Mouse (Mus musculus) gastrocnemius, postnatal 14 days (tissue): ENCODE results near the gene Rnf135. TPM values are rescaled to one million over a fixed set of nuclear protein-coding genes. Genes with fewer than 3 reads are reported as not detected.
A peak's percentile ranks its signal among the peaks of the same experiment; 100 is the strongest.
"Not testable (repeated sequence)": the region's sequence is repeated elsewhere in the genome, so short reads cannot be mapped to it uniquely, and the experiment has no call there.

Experiments
- DNase-seq: peaks from one replicate; pipeline ENCODE4 v3.0.0; 2021; ENCODE audit warnings: mixed read lengths
- intact Hi-C: fragments of 180-260 bp; cut with DNase I; formaldehyde crosslinking; loops from one replicate; pipeline ENCODE4 v1.15.1; 2025; ENCODE audit warnings: low total_unique reads
- total RNA-seq, 2 experiments: library from RNA; stranded (reverse); gene quantifications; 2 replicates each; pipeline ENCODE4 v1.2.3; 2021

The Rnf135 gene
- total RNA-seq, 2 experiments from 2014 or later = 3.6 to 3.7 TPM

DNA sequence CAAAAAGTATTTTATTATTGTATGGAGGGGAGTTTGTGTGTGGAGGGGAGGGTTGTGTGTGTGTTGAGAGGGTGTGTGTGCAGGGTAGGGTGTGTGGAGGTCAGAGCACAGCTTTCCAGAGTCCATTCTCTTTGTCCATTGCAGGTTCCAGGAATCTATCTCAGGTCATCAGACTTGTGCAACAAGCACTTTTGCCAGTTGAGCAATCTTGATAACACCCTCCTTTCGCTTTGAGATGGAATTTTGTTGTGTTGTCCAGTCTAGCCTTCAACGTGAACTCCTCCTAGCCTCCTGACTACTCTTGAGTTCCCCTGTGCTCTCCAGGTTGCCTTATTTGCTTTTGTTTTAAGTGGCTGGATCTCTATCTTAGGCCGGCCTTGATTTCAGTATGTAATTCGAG is 6.6 kb downstream of the Rnf135 start:
- no peak for DNase-seq
- intact Hi-C loops = no loop called here

DNA sequence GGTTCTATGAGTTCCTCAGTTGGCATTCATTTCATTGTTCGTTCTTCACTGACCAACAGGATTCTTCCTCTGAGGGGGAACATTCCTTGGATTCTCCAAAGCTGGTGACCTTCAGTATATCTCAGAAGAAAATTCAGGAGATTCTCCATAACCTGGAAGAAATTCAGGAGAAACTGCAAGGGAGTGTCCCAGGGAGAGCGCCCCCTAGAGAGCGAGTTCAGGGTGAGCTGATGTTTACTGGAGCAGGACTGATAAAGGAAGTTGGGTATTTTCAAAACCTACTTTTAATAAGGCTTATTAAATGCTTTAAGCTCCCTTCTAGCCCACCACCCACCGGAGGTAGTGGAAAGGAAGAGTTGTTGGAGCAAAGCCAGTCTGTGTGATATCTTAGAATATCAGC is 10.2 kb downstream of the Rnf135 start:
- intact Hi-C loops = no loop called here

DNA sequence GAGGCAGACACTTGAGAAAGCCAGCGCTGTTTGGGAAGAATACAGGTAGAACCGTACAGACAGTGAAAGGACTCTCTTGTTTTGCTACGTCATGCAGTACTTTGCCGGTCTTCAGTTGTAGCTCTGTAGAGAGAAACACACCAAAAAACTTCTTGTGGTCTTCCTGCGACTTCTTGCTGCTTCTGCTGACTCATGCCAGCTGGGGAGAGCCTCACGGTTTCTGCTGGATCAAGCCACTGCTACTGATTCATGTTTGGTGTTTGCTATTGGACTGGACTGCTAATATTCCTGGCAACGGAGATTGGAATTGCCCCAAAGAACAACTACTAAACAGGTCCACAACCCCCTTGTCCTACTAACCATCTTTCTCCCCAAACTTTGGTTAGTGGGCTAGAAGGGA is 12.7 kb downstream of the Rnf135 start:
- intact Hi-C loops = no loop called here
- no peak for DNase-seq

More for the DNA sequence above, 10.2 kb downstream of the Rnf135 start:
- DNase-seq = no peak

DNA sequence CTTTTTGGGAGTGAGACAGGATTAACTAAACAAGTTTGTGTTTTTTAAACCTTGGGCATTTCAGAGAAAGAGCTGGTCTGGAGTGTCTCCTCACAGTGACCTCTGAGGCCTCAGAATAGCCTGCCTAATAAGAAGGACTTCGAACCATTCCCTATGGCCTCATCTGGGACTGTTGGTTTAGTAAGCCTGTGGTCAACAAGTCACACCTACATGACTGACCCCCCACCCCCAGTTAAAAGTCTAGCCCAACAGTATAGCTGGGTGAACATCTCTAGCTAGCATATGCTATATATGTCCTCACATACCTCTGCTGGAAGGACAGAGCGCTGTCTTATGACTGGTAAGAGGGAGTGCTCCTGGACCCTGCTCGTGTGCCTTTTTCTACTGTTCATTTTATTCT is 15.7 kb downstream of the Rnf135 start:
- intact Hi-C loops = no loop called here
- no peak for DNase-seq

DNA sequence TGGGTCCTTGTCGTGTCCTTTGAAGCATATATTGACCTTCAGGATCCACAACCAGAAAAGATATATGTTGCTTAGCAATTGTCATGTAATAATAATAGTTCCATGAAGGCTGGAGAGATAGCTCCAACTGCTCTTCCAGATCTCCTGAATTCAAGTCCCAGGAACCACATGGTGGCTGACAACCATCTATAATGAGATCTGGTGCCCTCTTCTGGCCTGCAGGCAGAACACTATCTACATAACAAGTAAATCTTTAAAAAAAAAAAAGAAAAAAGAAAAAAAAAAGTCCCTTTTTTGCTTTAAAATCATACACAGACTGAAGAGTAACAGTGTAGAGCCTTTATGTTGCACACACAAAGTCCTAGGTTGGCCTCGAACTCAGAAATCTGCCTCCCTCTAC is 16.1 kb downstream of the Rnf135 start:
- no peak for DNase-seq
- intact Hi-C loops = no loop called here

DNA sequence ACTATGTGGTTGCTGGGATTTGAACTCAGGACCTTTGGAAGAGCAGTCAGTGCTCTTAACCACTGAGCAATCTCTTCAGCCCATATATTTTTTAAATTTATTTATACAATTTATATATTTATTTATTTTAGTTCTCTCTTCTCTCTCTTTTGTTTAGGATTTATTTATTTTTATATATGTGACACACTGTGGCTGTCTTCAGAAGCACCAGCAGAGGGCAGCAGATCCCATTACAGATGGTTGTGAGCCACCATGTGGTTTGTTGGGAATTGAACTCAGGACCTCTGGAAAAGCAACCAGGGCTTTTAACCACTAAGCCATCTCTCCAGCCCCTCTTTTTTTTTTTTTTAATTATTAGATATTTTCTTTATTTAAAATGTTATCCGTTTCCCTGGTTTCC is 16.7 kb downstream of the Rnf135 start:
- intact Hi-C loops = no loop called here
- no peak for DNase-seq

DNA sequence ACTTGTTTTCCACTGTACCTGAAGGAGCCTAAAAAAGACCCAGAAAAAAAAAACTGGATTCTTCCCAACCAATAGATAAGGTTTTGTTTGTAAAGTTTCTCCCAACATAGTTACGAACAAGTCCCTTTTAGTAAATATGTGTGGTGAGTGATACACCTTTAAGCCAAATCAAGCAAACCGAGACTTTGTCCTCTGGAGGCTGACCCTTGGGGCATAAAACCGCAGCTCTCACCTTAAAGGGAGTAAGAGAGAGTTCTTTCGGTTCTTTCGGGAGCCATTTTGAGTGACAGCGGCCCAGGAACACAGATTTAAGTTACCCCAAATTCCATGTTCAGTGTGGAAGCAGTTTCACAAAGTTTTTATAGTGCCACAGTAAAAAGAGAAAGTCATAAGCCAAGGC is 18.6 kb downstream of the Rnf135 start:
- intact Hi-C loops = no loop called here
- DNase-seq = no peak

DNA sequence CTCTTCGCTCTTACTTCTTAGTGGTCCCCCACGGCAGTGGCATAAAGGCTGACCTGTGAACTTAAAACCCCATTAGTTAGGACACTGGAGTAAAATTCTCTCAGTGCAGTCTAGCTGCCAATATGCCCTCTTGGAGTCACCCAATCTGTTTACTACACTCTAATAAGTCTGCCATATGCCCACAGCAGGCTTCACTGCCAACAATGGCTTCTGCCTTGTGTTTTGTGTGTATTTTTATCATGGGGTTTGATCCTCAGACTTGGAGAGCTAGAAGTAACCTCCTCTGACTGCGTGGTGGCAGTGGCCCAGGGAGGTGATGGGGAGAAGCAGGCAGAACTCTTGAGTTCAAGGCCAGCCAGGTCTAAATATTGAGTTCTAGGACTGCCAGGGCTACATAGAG is 20.4 kb downstream of the Rnf135 start:
- intact Hi-C loops = no loop called here
- DNase-seq = no peak

DNA sequence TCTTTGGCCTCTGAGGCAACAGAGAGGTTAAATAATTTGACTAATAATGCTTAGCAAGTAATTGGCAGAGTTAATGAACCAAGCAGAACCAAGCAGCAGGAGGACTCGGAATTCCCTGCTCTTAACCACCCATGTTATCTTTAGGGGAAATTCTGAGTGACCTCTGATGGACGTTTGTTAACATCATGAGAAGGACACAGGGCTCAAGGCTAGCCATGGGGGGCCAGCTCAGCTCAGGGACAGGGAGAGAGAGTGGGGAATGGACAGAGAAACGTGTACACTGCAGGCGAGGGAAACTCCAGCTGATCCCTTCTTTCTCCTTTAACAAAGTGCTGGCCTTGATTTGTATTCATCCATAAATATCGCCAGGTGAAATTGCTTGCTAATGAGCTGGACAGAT is 21.3 kb downstream of the Rnf135 start:
- no peak for DNase-seq
- intact Hi-C loops = no loop called here

DNA sequence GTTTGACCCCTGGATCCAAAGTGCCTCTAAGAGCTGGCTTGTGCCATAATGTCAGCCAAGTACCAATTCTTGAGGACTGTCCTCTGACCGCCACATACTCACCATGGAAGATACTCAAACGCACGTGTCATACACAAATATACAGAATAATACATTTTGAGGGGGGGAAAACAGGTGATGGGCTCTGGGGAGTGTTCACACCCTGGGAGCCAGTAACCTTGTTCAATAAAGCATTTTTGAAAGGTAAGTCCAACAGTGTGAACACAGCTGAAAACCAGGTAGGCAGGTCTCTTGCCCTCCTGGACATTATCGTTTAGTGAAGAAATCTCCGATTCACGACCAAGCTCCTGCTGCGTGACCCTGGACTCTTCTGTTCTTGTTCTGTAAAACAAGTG is 24.8 kb downstream of the Rnf135 start:
- no peak for DNase-seq
- intact Hi-C loops = no loop called here

DNA sequence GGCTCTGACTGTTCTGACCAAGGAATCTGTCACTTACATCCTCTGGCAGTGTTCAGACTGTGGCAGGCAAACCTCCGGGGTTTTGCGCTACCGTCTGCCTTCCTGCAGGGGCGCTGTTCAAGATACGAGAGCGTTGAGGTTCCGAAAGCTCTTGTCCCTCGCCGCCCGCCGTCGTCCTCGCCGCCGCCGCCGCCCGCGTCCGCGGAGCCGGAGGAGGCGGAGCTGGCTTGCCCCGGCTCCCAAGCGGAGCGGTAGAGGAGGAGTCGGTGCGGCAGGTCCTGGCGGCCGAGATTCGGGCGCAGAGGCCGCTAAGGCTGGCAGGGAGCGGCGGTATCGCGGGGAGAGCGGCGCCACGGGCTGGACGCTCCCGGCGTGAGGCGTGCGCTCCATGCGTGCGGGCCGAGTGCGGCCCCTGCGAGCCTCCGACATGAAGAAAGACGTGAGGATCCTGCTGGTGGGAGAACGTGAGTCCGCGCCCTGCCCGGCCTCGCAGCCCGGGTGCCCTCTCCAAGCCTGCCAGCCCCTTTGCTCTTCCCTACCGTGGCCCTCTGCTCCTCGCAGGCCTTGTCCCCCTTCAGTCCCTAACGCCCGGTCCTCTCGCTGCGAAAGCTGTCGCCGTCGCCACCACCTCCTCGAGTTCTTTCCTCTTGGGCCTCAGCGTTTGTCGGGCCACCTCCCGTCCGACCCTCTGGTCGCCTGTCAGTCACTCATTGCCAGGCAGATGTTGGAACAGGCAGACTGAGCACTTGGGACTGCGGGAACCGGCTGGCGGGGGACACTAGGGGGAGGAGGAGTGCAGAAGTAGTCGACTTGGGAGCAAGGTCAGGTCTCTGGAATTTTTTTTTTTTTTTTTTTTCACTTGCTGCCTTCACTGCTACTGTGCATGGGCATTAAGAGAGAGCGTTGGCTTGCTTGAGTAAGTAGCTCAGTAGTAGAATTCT is 25.5 kb downstream of the Rnf135 start, which contains the start of gene Rhot1:
TSS of gene Rhot1 (plus strand) at position 160 of the 941 bp plus-strand sequence.
- DNase-seq = peak; percentile 97
- intact Hi-C loops = no loop called here

DNA sequence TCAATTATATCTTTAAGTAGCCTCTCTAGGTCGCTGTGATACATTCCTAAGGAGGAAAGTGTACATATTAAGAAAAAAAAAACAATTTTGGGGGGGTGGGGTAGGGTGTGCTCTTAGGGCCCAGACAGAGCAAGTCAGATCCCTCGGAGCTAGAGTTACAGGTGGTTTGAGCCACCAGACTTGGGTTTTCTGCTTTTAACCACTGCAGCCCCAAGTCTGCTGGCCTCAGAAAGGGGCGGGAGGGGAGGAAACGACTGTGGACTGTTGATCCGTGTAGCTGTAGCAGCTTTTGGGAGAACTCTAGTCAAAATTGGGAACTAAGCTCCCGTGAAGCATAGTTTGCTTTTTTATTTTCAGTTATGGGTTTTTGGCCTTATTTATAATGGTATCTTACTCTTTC is 26.7 kb downstream of the Rnf135 start:
- DNase-seq = no peak
- intact Hi-C loops = no loop called here

DNA sequence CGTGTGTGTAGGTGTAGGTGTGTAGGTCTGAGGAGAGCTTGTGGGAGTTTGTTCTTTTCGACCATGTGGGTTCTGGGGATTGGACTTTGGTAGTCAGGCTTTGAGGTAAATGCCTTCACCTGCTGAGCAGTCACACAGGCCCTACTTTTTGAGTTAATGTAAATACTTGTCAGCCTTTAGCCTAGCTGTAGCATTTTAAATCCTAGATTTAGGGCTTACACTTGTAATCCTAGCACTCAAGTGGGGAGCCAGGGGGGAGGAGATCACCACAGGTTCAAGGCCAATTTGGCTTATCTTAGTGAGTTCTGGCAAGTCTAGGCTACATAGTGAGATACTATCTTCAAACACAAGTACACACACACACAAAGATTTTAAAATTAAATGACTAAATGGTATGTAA is 28.6 kb downstream of the Rnf135 start:
- DNase-seq = no peak
- intact Hi-C loops = no loop called here

DNA sequence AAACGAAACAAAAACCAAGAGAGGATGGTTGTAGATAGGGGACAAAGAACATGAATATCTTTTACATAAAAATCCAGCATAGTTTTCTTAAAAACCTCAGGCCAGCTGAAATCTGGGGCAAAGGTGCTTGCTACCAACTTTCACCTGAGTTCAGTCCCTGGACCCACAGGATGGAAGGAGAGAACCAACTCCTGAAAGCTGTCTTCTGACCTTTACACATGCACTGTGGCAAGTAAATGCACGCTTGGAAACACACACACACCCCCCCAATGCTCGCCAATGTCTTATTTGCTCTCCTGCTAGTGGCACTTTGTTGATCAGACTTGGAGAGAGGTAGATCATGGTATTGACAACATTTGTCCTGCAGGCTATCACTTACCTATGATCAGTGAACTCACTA is 31.6 kb downstream of the Rnf135 start:
- intact Hi-C loops = no loop called here
- DNase-seq = no peak

DNA sequence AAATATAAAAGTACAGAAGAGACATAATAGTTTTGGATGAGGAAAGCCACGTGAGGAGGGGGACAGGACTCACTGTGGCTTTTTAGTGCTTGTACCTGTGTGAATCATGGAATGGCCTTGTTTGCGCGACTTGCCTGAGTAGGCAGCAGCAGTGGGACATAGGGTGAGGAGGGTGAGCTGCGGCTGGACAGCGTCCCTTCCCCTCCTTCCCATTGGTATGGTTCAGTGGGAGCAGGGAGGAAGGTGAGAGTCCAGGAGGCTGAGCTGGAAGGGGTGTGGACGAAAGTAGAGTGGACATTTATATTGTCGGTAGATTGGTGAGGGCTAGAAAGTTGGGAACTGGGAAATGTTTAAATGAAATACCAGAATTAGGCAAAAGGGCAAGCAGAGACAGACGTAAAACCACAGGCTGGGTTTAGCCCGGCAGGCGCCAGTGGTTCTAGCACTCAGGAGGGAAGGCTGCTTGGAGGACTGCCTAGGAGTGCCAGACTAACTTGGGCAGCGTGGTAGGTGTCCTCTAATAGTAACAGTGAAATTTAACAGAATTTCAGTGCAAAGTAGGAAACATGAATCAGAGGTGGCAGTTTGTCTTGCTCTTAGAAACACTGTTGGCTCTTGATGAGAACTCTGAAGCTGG is 35.1 kb downstream of the Rnf135 start:
- DNase-seq = no peak
- intact Hi-C loops = no loop called here

DNA sequence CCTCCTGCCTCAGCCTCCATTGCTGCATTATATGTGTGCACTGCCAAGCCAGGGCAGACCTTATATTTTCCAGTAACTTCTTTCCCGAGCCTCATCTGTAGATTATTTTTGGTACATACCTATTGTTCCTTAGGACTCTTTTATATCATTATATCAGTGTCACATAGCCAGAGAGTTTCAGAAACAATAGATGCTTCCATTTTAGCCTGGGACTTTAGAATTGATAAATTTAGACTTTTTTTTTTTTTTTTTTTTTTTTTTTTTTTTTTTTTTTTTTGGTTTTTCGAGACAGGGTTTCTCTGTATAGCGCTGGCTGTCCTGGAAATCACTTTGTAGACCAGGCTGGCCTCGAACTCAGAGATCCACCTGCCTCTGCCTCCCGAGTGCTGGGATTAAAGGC is 46.4 kb downstream of the Rnf135 start:
- intact Hi-C loops = not testable (repeated sequence)

DNA sequence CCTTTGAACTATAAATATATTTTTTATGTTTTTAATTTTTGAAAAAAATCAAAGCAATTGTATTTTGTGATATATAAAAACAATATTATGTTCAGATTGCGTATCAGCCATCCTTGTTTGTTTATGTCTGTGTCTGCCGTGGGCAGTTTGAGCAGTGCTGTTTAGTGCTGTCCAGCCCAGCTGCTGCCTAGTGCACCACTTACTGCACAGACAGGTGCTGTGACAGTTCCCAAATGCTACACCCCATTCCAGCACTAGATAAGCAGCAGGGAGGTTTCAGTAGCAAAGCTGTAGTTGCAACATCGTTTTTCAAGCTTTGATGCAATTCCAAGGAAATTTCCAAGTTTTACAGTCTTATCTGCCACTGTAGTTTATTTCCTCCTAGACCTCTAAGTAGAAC is 53.6 kb downstream of the Rnf135 start:
- no peak for DNase-seq
- intact Hi-C loops = no loop called here

More for the DNA sequence above, 46.4 kb downstream of the Rnf135 start:
- not testable (repeated sequence) for DNase-seq

DNA sequence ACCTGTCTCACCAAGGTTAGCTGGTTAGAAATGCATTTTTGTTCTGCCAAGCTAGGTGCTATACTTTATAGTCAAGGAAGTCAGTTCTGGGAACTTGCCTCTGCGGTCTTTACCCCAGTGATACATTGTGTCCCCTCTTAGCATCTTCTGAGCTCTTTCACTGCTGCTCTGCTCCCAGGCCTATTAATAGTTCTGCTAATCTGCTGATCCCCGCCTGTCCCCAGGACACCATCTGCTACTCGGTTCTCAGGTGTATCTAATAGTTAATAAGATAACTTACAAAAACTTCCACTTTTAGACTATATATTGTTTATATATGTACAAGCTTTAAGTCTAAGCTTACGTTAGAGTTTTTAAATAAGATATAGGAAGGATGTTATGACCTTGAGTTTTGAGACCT is 54.7 kb downstream of the Rnf135 start:
- intact Hi-C loops = no loop called here
- no peak for DNase-seq

DNA sequence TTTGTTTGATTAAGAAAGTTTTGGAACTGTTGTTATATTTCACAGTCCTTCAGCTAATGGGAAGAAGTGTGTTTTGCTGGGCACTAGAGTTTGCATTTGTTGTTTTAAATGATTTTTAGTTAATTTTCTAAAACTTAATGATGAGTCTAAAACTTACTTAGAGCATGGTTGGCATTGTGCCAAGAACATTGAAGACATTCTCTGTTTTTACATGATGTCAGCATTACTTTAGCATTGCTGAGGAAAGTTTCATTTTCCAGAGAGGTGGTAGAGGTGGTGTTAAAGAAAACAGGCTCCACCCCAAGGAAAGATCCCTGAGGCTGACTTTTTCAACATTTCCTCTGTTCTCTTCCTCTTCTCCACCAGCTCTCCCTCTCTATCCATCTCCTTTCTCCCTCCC is 63.4 kb downstream of the Rnf135 start:
- intact Hi-C loops = no loop called here
- no peak for DNase-seq

DNA sequence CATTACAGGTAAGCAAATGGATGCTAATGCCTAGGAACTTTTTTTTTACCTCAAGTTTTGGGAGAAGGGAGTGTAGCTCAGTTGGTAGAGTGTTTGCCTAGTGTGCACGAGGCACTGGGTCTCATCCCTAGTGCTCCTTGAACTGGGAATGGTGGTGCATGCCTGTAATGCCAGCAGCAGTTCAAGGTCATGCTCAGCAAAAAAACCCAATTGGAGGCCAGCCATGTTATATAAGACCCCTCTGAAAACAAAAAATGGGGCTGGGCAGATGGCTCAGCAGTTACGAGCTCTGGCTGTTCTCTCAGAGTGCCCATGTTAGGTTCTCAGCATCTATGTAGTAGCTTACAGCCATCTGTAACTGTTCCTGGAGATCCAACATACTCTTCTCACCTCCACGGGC is 64.9 kb downstream of the Rnf135 start:
- DNase-seq = no peak
- intact Hi-C loops = no loop called here
